In the genomic region with DNA sequence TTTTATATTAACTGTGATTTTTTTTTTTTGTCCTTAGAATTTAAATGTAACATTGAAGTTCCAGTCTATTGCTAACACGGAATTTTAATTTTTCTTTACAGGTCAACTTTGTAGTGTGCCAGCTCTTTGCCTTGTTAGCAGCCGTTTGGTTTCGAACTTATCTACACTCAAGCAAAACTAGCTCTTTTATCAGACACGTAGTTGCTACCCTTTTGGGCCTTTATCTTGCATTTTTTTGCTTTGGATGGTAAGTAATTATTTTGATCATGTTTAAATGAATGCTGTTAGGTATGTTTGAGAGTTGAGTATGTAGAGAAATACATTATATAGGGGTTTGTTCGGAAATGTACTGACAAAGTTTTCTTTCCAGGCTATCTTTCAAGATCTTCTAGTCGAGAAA, we compare ENCODE assay signal across 23 mouse cellular contexts. TPM values are rescaled to one million over a fixed set of nuclear protein-coding genes. Genes with fewer than 3 reads are reported as not detected.
DNase-seq lines count a peak whose midpoint lies in the region; ATAC-seq and TF ChIP-seq lines count a peak whose summit lies in the region.
"Had no signal": no experiment of that assay in that cellular context is flagged by ENCODE, and none has a peak within 500 bp of the region (broad histone marks: within the 10 kb centered on the region; RNA-seq: fewer than 3 reads in every experiment).

No protein-coding gene starts in this region.

- DNase-seq in liver, postnatal 0 days, result no peak
- DNase-seq in liver, embryonic 14.5 days (ENCODE audit: low read depth in 3 of 3, low spot score in 3 of 3), result no peak
- no peak for DNase-seq in liver, embryonic 11.5 days (ENCODE audit: low spot score)
- DNase-seq in adrenal gland, postnatal 25 days, result no peak
- DNase-seq: adrenal gland, adult 8-10 months; adrenal gland, postnatal 14 days; cerebellum, adult 11 months; cerebellum, adult 18-20 months; cerebellum, adult 8-10 months; cerebellum, adult 9-11 months; cerebellum, postnatal 14 days; cerebellum, postnatal 36 days; embryo, embryonic 11 days had no signal

- H3K36me3 ChIP-seq in liver, embryonic 12.5 days, result no peaks in the 10 kb centered on the region
- no peaks in the 10 kb centered on the region for H3K36me3 ChIP-seq in liver, postnatal 0 days (replicated peaks; ENCODE audit: insufficient read depth, low read length)
- H3K36me3 ChIP-seq in liver, embryonic 14.5 days (replicated peaks; ENCODE audit: control insufficient read depth, insufficient read depth, low read depth), result no peaks in the 10 kb centered on the region
- no peaks in the 10 kb centered on the region for H3K36me3 ChIP-seq in liver, embryonic 11.5 days (ENCODE audit: control insufficient read depth, insufficient read depth, low read length)
- H3K36me3 ChIP-seq in liver, embryonic 15.5 days (replicated peaks), result no peaks in the 10 kb centered on the region

- no peak overlapping the region for H3K4me3 ChIP-seq in liver, embryonic 12.5 days
- H3K4me3 ChIP-seq in liver, postnatal 0 days (ENCODE audit: low read depth, low read length), result no peak overlapping the region
- H3K4me3 ChIP-seq in liver, embryonic 14.5 days (ENCODE audit: insufficient read depth in 1 of 2, low read depth in 2 of 2, low read length in 2 of 2), result no peak overlapping the region
- H3K4me3 ChIP-seq in liver, embryonic 11.5 days (ENCODE audit: low read depth, low read length), result no peak overlapping the region
- no peak overlapping the region for H3K4me3 ChIP-seq in liver, embryonic 15.5 days (replicated peaks)
- H3K4me3 ChIP-seq: embryonic facial prominence, embryonic 12.5 days; embryonic facial prominence, embryonic 15.5 days; forebrain, embryonic 10.5 days; forebrain, embryonic 12.5 days had no signal

- no peak for TF ChIP-seq EP300 in liver, postnatal 0 days (IDR thresholded peaks at IDR 0.05; ENCODE audit: low read depth)
- 0 out of 2 replicates have a peak, but pooled peaks have one; percentile 11 for TF ChIP-seq EP300 in liver, embryonic 14.5 days (IDR thresholded peaks at IDR 0.05; ENCODE audit: low read depth)

- peaks cover 71% of the 10 kb centered on the region for H3K4me1 ChIP-seq in liver, embryonic 12.5 days
- H3K4me1 ChIP-seq in liver, postnatal 0 days (ENCODE audit: insufficient read depth), result peaks cover 24% of the 10 kb centered on the region
- peaks cover 49 to 51% of the 10 kb centered on the region in 2 experiments for H3K4me1 ChIP-seq in liver, embryonic 14.5 days (replicated peaks; ENCODE audit: control insufficient read depth in 2 of 2, insufficient read depth in 2 of 2, low read length in 1 of 2)
- peaks cover 18% of the 10 kb centered on the region for H3K4me1 ChIP-seq in liver, embryonic 11.5 days (replicated peaks; ENCODE audit: control insufficient read depth, insufficient read depth, low read length)
- H3K4me1 ChIP-seq in liver, embryonic 15.5 days (replicated peaks), result peaks cover 66% of the 10 kb centered on the region

- TF ChIP-seq CTCF in liver, postnatal 0 days (IDR thresholded peaks at IDR 0.05; ENCODE audit: low read depth), result no peak
- TF ChIP-seq CTCF in liver, embryonic 14.5 days (IDR thresholded peaks at IDR 0.05; ENCODE audit: low read depth), result no peak

- H3K27me3 ChIP-seq in liver, embryonic 12.5 days (replicated peaks), result no peaks in the 10 kb centered on the region
- no peaks in the 10 kb centered on the region for H3K27me3 ChIP-seq in liver, postnatal 0 days (ENCODE audit: insufficient read depth, low read length)
- H3K27me3 ChIP-seq in liver, embryonic 14.5 days (ENCODE audit: control insufficient read depth, insufficient read depth, low read length), result no peaks in the 10 kb centered on the region
- H3K27me3 ChIP-seq in liver, embryonic 11.5 days (replicated peaks; ENCODE audit: control insufficient read depth, insufficient read depth, low read length), result no peaks in the 10 kb centered on the region
- H3K27me3 ChIP-seq in liver, embryonic 15.5 days, result no peaks in the 10 kb centered on the region
- H3K27me3 ChIP-seq: embryonic facial prominence, embryonic 12.5 days; embryonic facial prominence, embryonic 15.5 days; forebrain, embryonic 12.5 days; Patski had no signal

- ATAC-seq in liver, embryonic 12.5 days, result no peak
- ATAC-seq in liver, postnatal 0 days, result no peak
- no peak for ATAC-seq in liver, embryonic 14.5 days (ENCODE audit: insufficient read depth)
- no peak for ATAC-seq in liver, embryonic 11.5 days (replicated peaks; ENCODE audit: low FRiP score)
- ATAC-seq in liver, embryonic 15.5 days (ENCODE audit: insufficient read depth), result no peak
- ATAC-seq: activated CD4-positive, CD25-positive, alpha-beta regulatory T cell, adult 4 months; forebrain, embryonic 14.5 days; forebrain, embryonic 16.5 days; Patski had no signal

- H3K9me3 ChIP-seq in liver, embryonic 12.5 days (replicated peaks), result no peaks in the 10 kb centered on the region
- no peaks in the 10 kb centered on the region for H3K9me3 ChIP-seq in liver, postnatal 0 days (ENCODE audit: low read length)
- H3K9me3 ChIP-seq in liver, embryonic 14.5 days (ENCODE audit: control insufficient read depth, low read length), result no peaks in the 10 kb centered on the region
- H3K9me3 ChIP-seq in liver, embryonic 11.5 days (ENCODE audit: control insufficient read depth, low read length), result no peaks in the 10 kb centered on the region
- H3K9me3 ChIP-seq in liver, embryonic 15.5 days (replicated peaks), result no peaks in the 10 kb centered on the region
- H3K9me3 ChIP-seq: embryonic facial prominence, embryonic 12.5 days; embryonic facial prominence, embryonic 15.5 days; forebrain, embryonic 10.5 days; forebrain, embryonic 12.5 days had no signal

- WGBS in liver, embryonic 12.5 days (ENCODE audit: insufficient replicate concordance), result 51% methylated on average over 6 of the region's 6 CpGs
- 68% methylated on average over 6 of the region's 6 CpGs for WGBS in liver, postnatal 0 days (ENCODE audit: insufficient replicate concordance)
- WGBS in liver, embryonic 14.5 days (ENCODE audit: insufficient replicate concordance), result 39% methylated on average over 6 of the region's 6 CpGs
- 55% methylated on average over 6 of the region's 6 CpGs for WGBS in liver, embryonic 11.5 days
- WGBS in liver, embryonic 15.5 days (ENCODE audit: insufficient replicate concordance), result 38% methylated on average over 6 of the region's 6 CpGs

- H3K9ac ChIP-seq in liver, embryonic 12.5 days, result peak overlapping the region; percentile 64; the same call in 1 of the 2 replicates
- H3K9ac ChIP-seq in liver, postnatal 0 days (replicated peaks), result no peak overlapping the region
- H3K9ac ChIP-seq in liver, embryonic 14.5 days (replicated peaks), result no peak overlapping the region; the same call in 1 of the 2 replicates
- no peak overlapping the region for H3K9ac ChIP-seq in liver, embryonic 11.5 days (ENCODE audit: low read depth, low read length)
- H3K9ac ChIP-seq in liver, embryonic 15.5 days, result no peak overlapping the region
- H3K9ac ChIP-seq: embryonic facial prominence, embryonic 12.5 days; embryonic facial prominence, embryonic 15.5 days; forebrain, embryonic 12.5 days had no signal

- H3K27ac ChIP-seq in liver, embryonic 12.5 days, result peak overlapping the region; percentile 91
- H3K27ac ChIP-seq in liver, postnatal 0 days (ENCODE audit: low read depth), result no peak overlapping the region
- H3K27ac ChIP-seq in liver, embryonic 14.5 days, result peak overlapping the region; percentile 94
- H3K27ac ChIP-seq in liver, embryonic 11.5 days (ENCODE audit: low read depth, low read length), result no peak overlapping the region; the same call in 1 of the 2 replicates
- H3K27ac ChIP-seq in liver, embryonic 15.5 days (replicated peaks), result peak overlapping the region; percentile 94

- 0 out of 2 replicates have a peak overlapping the region, but pooled peaks have one; percentile 57 for H3K4me2 ChIP-seq in liver, embryonic 12.5 days
- no peak overlapping the region for H3K4me2 ChIP-seq in liver, postnatal 0 days (ENCODE audit: low read depth, low read length)
- peak overlapping the region; percentile 19 for H3K4me2 ChIP-seq in liver, embryonic 14.5 days (ENCODE audit: low read depth)
- no peak overlapping the region for H3K4me2 ChIP-seq in liver, embryonic 11.5 days
- no peak overlapping the region for H3K4me2 ChIP-seq in liver, embryonic 15.5 days
- H3K4me2 ChIP-seq: embryonic facial prominence, embryonic 12.5 days; embryonic facial prominence, embryonic 15.5 days; forebrain, embryonic 12.5 days had no signal

RNA-seq across cellular contexts. Expression of a gene that starts 47.4 kb away (rescaled TPM):
- 8.5 and 8.6 TPM in 2 replicates for polyA plus RNA-seq in liver, embryonic 12.5 days (2016; fragmentation: Nextera tagmentation; extraction: Ambion mirVana)
- polyA plus RNA-seq in liver, postnatal 0 days (2015; fragmentation: Nextera tagmentation; extraction: Ambion mirVana), result 1.9 and 2.0 TPM in 2 replicates
- polyA plus RNA-seq in liver, embryonic 14.5 days (2012; rRNA removed), result 0.95 and 1.3 TPM in 2 replicates
- 3.6 and 4.0 TPM in 2 replicates for polyA plus RNA-seq in liver, embryonic 14.5 days (2014; fragmentation: Nextera tagmentation; extraction: Ambion mirVana)
- 16.0 and 18.1 TPM in 2 replicates for polyA plus RNA-seq in liver, embryonic 11.5 days (2014; fragmentation: Nextera tagmentation; extraction: Ambion mirVana)
- 3.9 and 4.3 TPM in 2 replicates for polyA plus RNA-seq in liver, embryonic 15.5 days (2015; fragmentation: Nextera tagmentation; extraction: Ambion mirVana)
- 13.0 and 21.0 TPM in 2 replicates for total RNA-seq in adrenal gland, postnatal 25 days (2021)

Comparison
In these comparisons a context has a peak if more than half of its experiments do, and no peak if none do; other contexts are left out.
1. H3K27ac ChIP-seq: peak in liver, embryonic 12.5 days (single experiment), liver, embryonic 14.5 days (single experiment) and liver, embryonic 15.5 days (single experiment); none in liver, postnatal 0 days (single experiment) and liver, embryonic 11.5 days (single experiment).
2. H3K4me2 ChIP-seq: peak in liver, embryonic 12.5 days (single experiment) and liver, embryonic 14.5 days (single experiment); none in liver, postnatal 0 days (single experiment), liver, embryonic 11.5 days (single experiment) and liver, embryonic 15.5 days (single experiment).